Mouse (Mus musculus) stomach, postnatal 0 days (tissue): ENCODE data around the gene Car12. TPM values are rescaled to one million over a fixed set of nuclear protein-coding genes. Genes with fewer than 3 reads are reported as not detected.
A peak's percentile ranks its signal among the peaks of the same experiment; 100 is the strongest.

Source experiments
- ATAC-seq: fragments of 200-750 bp; cut with Nextera tagmentation; 2 replicates; pipeline ENCODE4 v1.8.0; 2017; ENCODE audit not compliant: low FRiP score, low TSS enrichment
- DNase-seq: peaks from one replicate; pipeline ENCODE4 v3.0.0-alpha.2; 2016; ENCODE audit warnings: low spot score
- H3K27ac ChIP-seq: fragments of 300-500 bp; sonication (generic); replicated peaks from 2 replicates; pipeline ENCODE4 v1.5.1; 2014; ENCODE audit warnings: mild to moderate bottlenecking, control low read depth
- H3K27me3 ChIP-seq: fragments of 300-500 bp; sonication (generic); 2 replicates; pipeline ENCODE4 v1.6.1; 2014; ENCODE audit warnings: low read length; ENCODE audit not compliant: control insufficient read depth, insufficient read depth
- H3K36me3 ChIP-seq: fragments of 300-500 bp; sonication (generic); 2 replicates; pipeline ENCODE4 v1.6.1; 2014; ENCODE audit warnings: low read length, mixed read lengths; ENCODE audit not compliant: control insufficient read depth, insufficient read depth
- H3K4me1 ChIP-seq: fragments of 300-500 bp; sonication (generic); replicated peaks from 2 replicates; pipeline ENCODE4 v1.6.1; 2014; ENCODE audit warnings: antibody characterized with exemption; ENCODE audit not compliant: control insufficient read depth, insufficient read depth
- H3K4me2 ChIP-seq: fragments of 300-500 bp; sonication (generic); replicated peaks from 2 replicates; pipeline ENCODE4 v1.6.1; 2014; ENCODE audit warnings: low read depth, mild to moderate bottlenecking, control low read depth, moderate library complexity
- H3K4me3 ChIP-seq: fragments of 300-500 bp; sonication (generic); 2 replicates; pipeline ENCODE4 v1.5.1; 2014; ENCODE audit warnings: low read depth, low read length, control low read depth
- H3K9ac ChIP-seq: fragments of 300-500 bp; sonication (generic); 2 replicates; pipeline ENCODE4 v1.6.1; 2014; ENCODE audit warnings: mild to moderate bottlenecking, low read length, control low read depth, mixed read lengths
- H3K9me3 ChIP-seq: fragments of 300-500 bp; sonication (generic); 2 replicates; pipeline ENCODE4 v1.6.1; 2016; ENCODE audit warnings: low read length; ENCODE audit not compliant: control insufficient read depth
- CTCF ChIP-seq: IDR thresholded peaks from 2 replicates; pipeline ENCODE4 v1.5.1; 2016; ENCODE audit warnings: antibody characterized with exemption, low read depth, mild to moderate bottlenecking, moderate library complexity
- EP300 ChIP-seq: optimal IDR thresholded peaks from 2 replicates; pipeline ENCODE3; 2016; ENCODE audit warnings: antibody characterized with exemption
- WGBS: fragments of 180-500 bp; shearing (Covaris S2); extraction: QIAGEN DNeasy Blood & Tissue Kit; methylation state at CpG from one replicate; pipeline ENCODE4 v1.1.7; 2014; 5-methylcytosine and 5-hydroxymethylcytosine counted together
- polyA plus RNA-seq: library from polyadenylated mRNA; unstranded; fragments of >200 nt; fragmentation: Nextera tagmentation; extraction: Ambion mirVana; gene quantifications from 2 replicates; pipeline ENCODE4 v1.2.1, GENCODE M21; 2015

Gene Car12
- polyA plus RNA-seq, 1 experiment from 2014 or later, result 11.3 TPM

- H3K27me3 ChIP-seq, result no peaks in the 10 kb centered on the region
- no peaks in the 10 kb centered on the region for H3K9me3 ChIP-seq
- ATAC-seq (no peak; the same call in 1 of the 2 replicates), DNase-seq (peak; percentile 74)
- no peak overlapping the region for H3K9ac ChIP-seq
- no peak overlapping the region for H3K4me2 ChIP-seq
- no peak overlapping the region for H3K27ac ChIP-seq
- TF ChIP-seq EP300 (no peak), CTCF (peak; percentile 91)
- H3K36me3 ChIP-seq, result no peaks in the 10 kb centered on the region
- 0 out of 2 replicates have a peak, but pooled peaks cover 2% of the 10 kb centered on the region for H3K4me1 ChIP-seq
- H3K4me3 ChIP-seq, result no peak overlapping the region
- 64% methylated on average over 2 of the region's 2 CpGs for WGBS
Measured at GRCm38 (mm10) chr9:66705766-66706165, 7.7 kb upstream of the Car12 start.

GRCm38 (mm10) chr9:66708054-66708772, 5.3 kb upstream of the Car12 start:
- Histone ChIP-seq H3K4me3 (no peak overlapping the region), H3K36me3 (no peaks in the 10 kb centered on the region), H3K4me1 (0 out of 2 replicates have a peak, but pooled peaks cover 2% of the 10 kb centered on the region), H3K27me3 (no peaks in the 10 kb centered on the region), H3K27ac (no peak overlapping the region), H3K9me3 (no peaks in the 10 kb centered on the region), H3K4me2 (no peak overlapping the region), H3K9ac (no peak overlapping the region)
- no peak for DNase-seq
- WGBS, result 48% methylated on average over 11 of the region's 11 CpGs
- TF ChIP-seq CTCF, result no peak
- no peak for TF ChIP-seq EP300
- no peak for ATAC-seq

GRCm38 (mm10) chr9:66708816-66709555, 4.5 kb upstream of the Car12 start:
- Histone ChIP-seq H3K9me3 (no peaks in the 10 kb centered on the region), H3K4me1 (0 out of 2 replicates have a peak, but pooled peaks cover 5% of the 10 kb centered on the region), H3K27me3 (no peaks in the 10 kb centered on the region), H3K36me3 (no peaks in the 10 kb centered on the region), H3K27ac (no peak overlapping the region), H3K4me3 (no peak overlapping the region), H3K9ac (no peak overlapping the region), H3K4me2 (no peak overlapping the region)
- no peak for TF ChIP-seq CTCF
- no peak for TF ChIP-seq EP300
- DNase-seq, result no peak
- ATAC-seq, result no peak
- WGBS, result 43% methylated on average over 12 of the region's 12 CpGs

- TF ChIP-seq CTCF, result no peak
- no peak for TF ChIP-seq EP300
Measured at GRCm38 (mm10) chr9:66710626-66711025, 2.9 kb upstream of the Car12 start.

GRCm38 (mm10) chr9:66714022-66714515, 583 bp downstream of the Car12 start:
- Histone ChIP-seq H3K9me3 (no peaks in the 10 kb centered on the region), H3K9ac (no peak overlapping the region), H3K27ac (no peak overlapping the region), H3K4me1 (0 out of 2 replicates have a peak, but pooled peaks cover 3% of the 10 kb centered on the region), H3K4me2 (peak overlapping the region; percentile 49), H3K36me3 (no peaks in the 10 kb centered on the region), H3K27me3 (no peaks in the 10 kb centered on the region), H3K4me3 (peak overlapping the region; percentile 34)
- DNase-seq (no peak), ATAC-seq (no peak)
- TF ChIP-seq CTCF, result no peak
- TF ChIP-seq EP300, result no peak
- 15% methylated on average over 12 of the region's 12 CpGs for WGBS

More at GRCm38 (mm10) chr9:66710626-66711025, 2.9 kb upstream of the Car12 start:
- no peak overlapping the region for H3K4me3 ChIP-seq
- H3K4me1 ChIP-seq, result 0 out of 2 replicates have a peak, but pooled peaks cover 5% of the 10 kb centered on the region
- H3K4me2 ChIP-seq, result no peak overlapping the region
- ATAC-seq (no peak), DNase-seq (no peak)
- H3K27me3 ChIP-seq, result no peaks in the 10 kb centered on the region
- 49% methylated on average over 6 of the region's 6 CpGs for WGBS
- H3K9me3 ChIP-seq, result no peaks in the 10 kb centered on the region
- H3K9ac ChIP-seq, result no peak overlapping the region
- H3K36me3 ChIP-seq, result no peaks in the 10 kb centered on the region
- H3K27ac ChIP-seq, result no peak overlapping the region
